Mouse (Mus musculus) left cerebral cortex, postnatal 25 days (tissue): ENCODE measurements around the gene Olfr700. TPM values are rescaled to one million over a fixed set of nuclear protein-coding genes. Genes with fewer than 3 reads are reported as not detected.
A peak's percentile ranks its signal among the peaks of the same experiment; 100 is the strongest.
"Not testable (repeated sequence)": the region's sequence is repeated elsewhere in the genome, so short reads cannot be mapped to it uniquely, and the experiment has no call there.

Experiments used
- DNase-seq, 2 experiments: peaks; one replicate each; pipeline ENCODE4 v3.0.0; 2022; ENCODE audit warnings: low spot score in 2 of 2, mixed read lengths in 1 of 2
- intact Hi-C: fragments of 180-260 bp; cut with DNase I; formaldehyde crosslinking; loops from one replicate; pipeline ENCODE4 v1.15.1; 2025
- total RNA-seq, 2 experiments: library from RNA; stranded (reverse); gene quantifications; 2 replicates each; pipeline ENCODE4 v1.2.3; 2021

Olfr700 gene
- not detected for total RNA-seq

DNA sequence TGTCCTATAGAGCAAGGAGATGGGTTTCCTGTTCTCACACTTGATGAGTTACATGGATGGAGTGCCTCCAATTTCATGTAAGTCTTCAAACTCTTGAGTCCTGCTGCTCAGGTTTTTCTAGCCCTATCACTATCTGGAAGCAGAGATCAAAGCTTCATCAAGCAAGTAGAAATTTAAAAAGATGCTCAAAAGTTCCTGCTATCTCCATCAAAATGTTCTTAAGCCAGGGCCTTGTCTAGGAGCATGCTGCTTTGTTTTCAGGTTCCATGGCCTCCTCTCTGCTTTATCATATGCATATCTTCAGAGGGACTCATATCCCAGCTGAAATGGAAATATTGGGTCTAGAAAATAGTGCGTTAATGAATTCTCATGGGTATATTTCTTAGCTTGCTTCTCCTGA, at the start of gene Olfr700:
TSS of gene Olfr700 (minus strand) at position 101 of the 400 bp plus-strand sequence.
- no peak for DNase-seq
- intact Hi-C loops: no loop called here

- no peak for DNase-seq
- intact Hi-C loops: no loop called here
These were observed 34.4 kb upstream of the Olfr700 start, which contains the start of gene Olfr703 for GRCm38 (mm10) chr7:106843060-106843459. Olfr703 (plus strand) TSS chr7:106843360.

DNA sequence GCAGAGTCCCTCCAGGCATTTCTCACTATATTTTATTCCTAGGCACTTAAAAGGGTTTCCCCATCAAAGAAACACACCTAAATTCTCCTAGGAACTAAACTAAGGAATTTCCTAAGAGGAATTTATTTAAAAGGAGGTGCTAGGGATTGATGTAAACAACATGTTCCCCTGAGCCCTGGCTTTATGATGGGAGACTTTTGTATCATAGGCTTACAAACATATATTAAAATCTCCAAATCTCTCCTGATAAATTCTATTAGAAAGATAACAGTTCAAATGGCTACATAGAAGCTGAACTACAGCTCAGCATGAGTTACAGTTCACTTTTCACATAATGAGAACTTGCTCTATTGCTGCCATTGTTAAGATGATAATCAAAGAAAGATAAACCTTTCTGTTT, 25.2 kb upstream of the Olfr700 start, which contains the start of gene Olfr702:
TSS of gene Olfr702 (minus strand) at position 101 of the 400 bp plus-strand sequence.
- no peak for DNase-seq
- intact Hi-C loops: no loop called here

GRCm38 (mm10) chr7:106818414-106818813, 9.8 kb upstream of the Olfr700 start:
- DNase-seq: no peak
- intact Hi-C loops: no loop called here

DNA sequence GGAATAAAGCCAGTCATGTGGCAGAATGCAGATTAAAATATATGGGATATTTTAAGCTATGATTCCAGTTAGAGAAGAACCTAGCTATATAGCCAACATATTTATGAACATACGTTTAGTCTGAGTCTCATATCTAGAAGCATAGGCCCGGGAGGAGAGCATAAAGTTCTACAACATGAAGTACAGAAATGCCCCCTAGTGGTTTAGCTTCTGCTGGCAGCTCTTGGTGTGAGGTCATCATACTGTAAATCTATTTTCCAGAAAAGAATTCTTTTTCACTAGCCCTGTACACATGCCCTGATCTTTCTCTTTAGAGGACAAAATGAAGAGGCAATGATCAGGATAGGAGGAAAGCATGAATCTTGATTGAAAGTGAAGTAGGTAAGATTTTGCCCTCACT, 7.1 kb upstream of the Olfr700 start:
- intact Hi-C loops: no loop called here
- no peak for DNase-seq

- DNase-seq: no peak
- intact Hi-C loops: no loop called here
These were observed 5.2 kb upstream of the Olfr700 start, which contains the start of gene Olfr701 for GRCm38 (mm10) chr7:106813829-106814228. Olfr701 (plus strand) TSS chr7:106814129.

DNA sequence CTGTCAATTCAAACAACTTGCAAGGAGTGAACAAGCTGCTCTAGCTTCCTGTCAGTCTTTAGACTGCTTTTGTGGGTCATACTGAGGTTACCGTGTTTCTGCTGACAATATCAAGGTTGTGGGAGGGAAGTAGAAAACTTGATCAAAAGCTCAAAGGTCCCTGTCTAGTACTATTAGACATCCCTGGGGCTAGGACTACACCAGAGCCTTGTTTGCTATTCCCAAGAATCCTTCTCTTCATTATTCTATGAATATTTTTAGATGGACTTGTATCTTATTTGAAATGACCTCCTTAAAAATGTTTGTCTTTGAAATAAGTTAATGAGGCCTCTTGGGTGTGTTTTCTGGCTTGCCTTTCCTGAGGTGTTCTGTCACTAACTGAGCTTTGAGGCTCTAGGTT, 15.5 kb downstream of the Olfr700 start, which contains the start of gene Olfr699:
TSS of gene Olfr699 (minus strand) at position 101 of the 400 bp plus-strand sequence.
- intact Hi-C loops: no loop called here
- DNase-seq: no peak

DNA sequence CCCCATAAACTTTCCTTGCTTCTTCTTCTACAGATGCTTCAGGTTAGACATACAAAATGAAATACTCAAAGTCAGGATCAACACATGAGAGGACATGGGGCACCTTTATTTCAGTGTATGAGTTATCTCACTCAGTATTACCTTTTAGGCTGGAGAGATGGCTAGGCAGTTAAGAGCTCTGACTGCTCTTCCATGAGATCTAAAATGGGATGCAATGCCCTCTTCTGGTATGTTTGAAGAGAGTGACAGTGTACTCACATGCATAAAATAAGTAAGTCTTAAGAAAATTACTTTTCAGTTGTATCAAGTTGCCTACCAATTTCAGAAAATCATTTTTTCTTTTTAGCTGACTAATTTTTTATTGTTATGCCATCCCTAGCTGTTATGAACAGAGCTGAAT, 20.3 kb downstream of the Olfr700 start:
- intact Hi-C loops: no loop called here
- peak in 1 of 2 experiments; percentile 4 for DNase-seq

GRCm38 (mm10) chr7:106761008-106761407, 47.6 kb downstream of the Olfr700 start:
- DNase-seq, intact Hi-C loops: not testable (repeated sequence)

GRCm38 (mm10) chr7:106758800-106759199, 49.8 kb downstream of the Olfr700 start:
- no peak for DNase-seq
- intact Hi-C loops: no loop called here

Other genes starting within 250 kb of the Olfr700 start
- not detected for gene Olfr693, start 128.2 kb downstream of the Olfr700 start, total RNA-seq
- not detected for gene Olfr694, start 117.0 kb downstream of the Olfr700 start, total RNA-seq
- not detected for gene Olfr695, start 92.4 kb downstream of the Olfr700 start, total RNA-seq
- not detected for gene Olfr697, start 66.4 kb downstream of the Olfr700 start, total RNA-seq
- not detected for gene Olfr698, start 53.4 kb downstream of the Olfr700 start, total RNA-seq
- not detected for gene Olfr699, start 15.6 kb downstream of the Olfr700 start, total RNA-seq
- gene Olfr701, start 5.3 kb upstream of the Olfr700 start, total RNA-seq: not detected
- not detected for gene Olfr702, start 25.1 kb upstream of the Olfr700 start, total RNA-seq
- gene Olfr703, start 34.5 kb upstream of the Olfr700 start, total RNA-seq: not detected
- gene Olfr704, start 54.4 kb upstream of the Olfr700 start, total RNA-seq: not detected
- not detected for gene Olfr705, start 68.1 kb upstream of the Olfr700 start, total RNA-seq
- not detected for gene Olfr706, start 79.3 kb upstream of the Olfr700 start, total RNA-seq
- not detected for gene Olfr707, start 92.4 kb upstream of the Olfr700 start, total RNA-seq
- gene Olfr1532-ps1, start 99.2 kb upstream of the Olfr700 start, total RNA-seq: not detected
- not detected for gene Olfr709-ps1, start 123.4 kb upstream of the Olfr700 start, total RNA-seq
- not detected for gene Olfr710, start 139.5 kb upstream of the Olfr700 start, total RNA-seq
- not detected for gene Olfr6, start 155.1 kb upstream of the Olfr700 start, total RNA-seq
- gene Olfr711, start 166.6 kb upstream of the Olfr700 start, total RNA-seq: not detected
- not detected for gene Olfr2, start 197.2 kb upstream of the Olfr700 start, total RNA-seq
- gene Olfr713, start 222.3 kb upstream of the Olfr700 start, total RNA-seq: not detected